Mouse (Mus musculus) ES-E14 (cell line): Measurements from ENCODE around the gene Stk24.

Experiments used
- HCFC1 ChIP-seq: IDR thresholded peaks from 2 replicates; pipeline ENCODE4 v1.6.1; 2012; ENCODE audit warnings: low read length, inconsistent platforms, borderline replicate concordance; ENCODE audit not compliant: insufficient read depth
- ZC3H11A ChIP-seq: IDR thresholded peaks from 2 replicates; pipeline ENCODE4 v1.6.1; 2012; ENCODE audit warnings: low read depth, mild to moderate bottlenecking, inconsistent platforms, low read length, borderline replicate concordance

DNA sequence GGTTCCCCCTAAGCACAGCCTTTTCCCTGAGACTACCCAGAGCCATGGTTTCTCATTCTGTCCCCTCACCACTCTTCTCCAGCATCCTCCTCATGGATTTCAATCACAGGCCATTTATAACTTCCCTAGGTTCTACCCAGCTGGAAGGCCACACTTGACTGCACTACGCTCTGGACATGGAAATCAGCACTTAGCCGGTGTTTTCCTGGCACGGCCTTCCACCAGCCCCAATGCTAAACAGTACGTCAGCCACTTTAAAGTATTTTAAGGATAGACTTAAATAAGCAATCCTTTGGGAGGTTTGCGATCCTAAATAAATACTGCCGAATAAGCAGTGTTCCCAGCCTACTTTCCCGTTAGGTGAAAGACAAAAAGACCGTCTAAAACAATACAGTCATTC, 29.8 kb downstream of the Stk24 start:
- no peak for TF ChIP-seq ZC3H11A
- TF ChIP-seq HCFC1, result no peak
